Mouse (Mus musculus): ENCODE measurements at regions not wholly inside any gene's neighbourhood (a gene's known extent, or its start where the extent isn't known, plus 50 kb on each side); places are given as distances from the start of the nearest gene placed in this dataset.

GRCm38 (mm10) chr17:51499541-51499940, 320.4 kb upstream of the Tbc1d5 start:
- Histone ChIP-seq H3K36me3 (ENCODE audit: control insufficient read depth, insufficient read depth, low read length) (no peaks in the 10 kb centered on the region), H3K9ac (ENCODE audit: low read length) (no peak overlapping the region), H3K27me3 (ENCODE audit: control insufficient read depth, insufficient read depth, low read length) (no peaks in the 10 kb centered on the region), H3K4me3 (ENCODE audit: low read depth, low read length) (no peak overlapping the region), H3K4me2 (replicated peaks; ENCODE audit: low read depth) (no peak overlapping the region), H3K27ac (replicated peaks) (no peak overlapping the region), H3K9me3 (ENCODE audit: control insufficient read depth, low read length) (no peaks in the 10 kb centered on the region), H3K4me1 (replicated peaks; ENCODE audit: control insufficient read depth, insufficient read depth) (no peaks in the 10 kb centered on the region)
- TF ChIP-seq EP300 (optimal IDR thresholded peaks at IDR 0.05): no peak
- no peak for TF ChIP-seq CTCF (IDR thresholded peaks at IDR 0.05; ENCODE audit: low read depth)
- no peak for DNase-seq (ENCODE audit: low spot score)
- 63% methylated on average over 2 of the region's 2 CpGs for WGBS
- ATAC-seq (ENCODE audit: low FRiP score, low TSS enrichment): no peak

GRCm38 (mm10) chr17:51495038-51495437, 315.9 kb upstream of the Tbc1d5 start:
- Histone ChIP-seq H3K4me2 (replicated peaks; ENCODE audit: low read depth) (no peak overlapping the region), H3K4me3 (ENCODE audit: low read depth, low read length) (no peak overlapping the region), H3K4me1 (replicated peaks; ENCODE audit: control insufficient read depth, insufficient read depth) (no peaks in the 10 kb centered on the region), H3K9me3 (ENCODE audit: control insufficient read depth, low read length) (no peaks in the 10 kb centered on the region), H3K27me3 (ENCODE audit: control insufficient read depth, insufficient read depth, low read length) (no peaks in the 10 kb centered on the region), H3K27ac (replicated peaks) (no peak overlapping the region), H3K9ac (ENCODE audit: low read length) (no peak overlapping the region), H3K36me3 (ENCODE audit: control insufficient read depth, insufficient read depth, low read length) (no peaks in the 10 kb centered on the region)
- TF ChIP-seq EP300 (optimal IDR thresholded peaks at IDR 0.05) (no peak), CTCF (IDR thresholded peaks at IDR 0.05; ENCODE audit: low read depth) (no peak)
- DNase-seq (ENCODE audit: low spot score) (no peak), ATAC-seq (ENCODE audit: low FRiP score, low TSS enrichment) (no peak)
- 81% methylated on average over 2 of the region's 2 CpGs for WGBS

GRCm38 (mm10) chr17:51489386-51489785, 310.2 kb upstream of the Tbc1d5 start:
- DNase-seq (ENCODE audit: low spot score) (no peak), ATAC-seq (ENCODE audit: low FRiP score, low TSS enrichment) (no peak)
- Histone ChIP-seq H3K4me1 (replicated peaks; ENCODE audit: control insufficient read depth, insufficient read depth) (no peaks in the 10 kb centered on the region), H3K9me3 (ENCODE audit: control insufficient read depth, low read length) (no peaks in the 10 kb centered on the region), H3K4me2 (replicated peaks; ENCODE audit: low read depth) (no peak overlapping the region), H3K27me3 (ENCODE audit: control insufficient read depth, insufficient read depth, low read length) (no peaks in the 10 kb centered on the region), H3K36me3 (ENCODE audit: control insufficient read depth, insufficient read depth, low read length) (no peaks in the 10 kb centered on the region), H3K9ac (ENCODE audit: low read length) (no peak overlapping the region), H3K4me3 (ENCODE audit: low read depth, low read length) (no peak overlapping the region), H3K27ac (replicated peaks) (no peak overlapping the region)
- WGBS: 48% methylated on average over 3 of the region's 3 CpGs
- TF ChIP-seq CTCF (IDR thresholded peaks at IDR 0.05; ENCODE audit: low read depth) (no peak), EP300 (optimal IDR thresholded peaks at IDR 0.05) (no peak)

GRCm38 (mm10) chr17:51487918-51488445, 308.8 kb upstream of the Tbc1d5 start:
- TF ChIP-seq EP300 (optimal IDR thresholded peaks at IDR 0.05) (no peak), CTCF (IDR thresholded peaks at IDR 0.05; ENCODE audit: low read depth) (no peak)
- WGBS: 85% methylated on average over 3 of the region's 3 CpGs
- no peak for DNase-seq (ENCODE audit: low spot score)

GRCm38 (mm10) chr17:51477810-51478209, 298.7 kb upstream of the Tbc1d5 start:
- DNase-seq (ENCODE audit: low spot score) (no peak), ATAC-seq (ENCODE audit: low FRiP score, low TSS enrichment) (no peak; the same call in 1 of the 2 replicates)
- no peak overlapping the region for H3K4me3 ChIP-seq (ENCODE audit: low read depth, low read length)
- no peak overlapping the region for H3K4me2 ChIP-seq (replicated peaks; ENCODE audit: low read depth)
- H3K27me3 ChIP-seq (ENCODE audit: control insufficient read depth, insufficient read depth, low read length): no peaks in the 10 kb centered on the region
- WGBS: 79% methylated on average over 7 of the region's 7 CpGs
- no peaks in the 10 kb centered on the region for H3K36me3 ChIP-seq (ENCODE audit: control insufficient read depth, insufficient read depth, low read length)
- peak; percentile 44; the same call in 1 of the 2 replicates for TF ChIP-seq CTCF (IDR thresholded peaks at IDR 0.05; ENCODE audit: low read depth)
- no peak for TF ChIP-seq EP300 (optimal IDR thresholded peaks at IDR 0.05)
- no peaks in the 10 kb centered on the region for H3K4me1 ChIP-seq (replicated peaks; ENCODE audit: control insufficient read depth, insufficient read depth)
- no peak overlapping the region for H3K9ac ChIP-seq (ENCODE audit: low read length)
- H3K9me3 ChIP-seq (ENCODE audit: control insufficient read depth, low read length): no peaks in the 10 kb centered on the region
- no peak overlapping the region for H3K27ac ChIP-seq (replicated peaks)

More at GRCm38 (mm10) chr17:51487918-51488445, 308.8 kb upstream of the Tbc1d5 start:
- no peak for ATAC-seq (ENCODE audit: low FRiP score, low TSS enrichment)
- no peaks in the 10 kb centered on the region for H3K27me3 ChIP-seq (ENCODE audit: control insufficient read depth, insufficient read depth, low read length)
- no peak overlapping the region for H3K27ac ChIP-seq (replicated peaks)
- H3K9me3 ChIP-seq (ENCODE audit: control insufficient read depth, low read length): no peaks in the 10 kb centered on the region
- no peak overlapping the region for H3K4me3 ChIP-seq (ENCODE audit: low read depth, low read length)
- H3K4me1 ChIP-seq (replicated peaks; ENCODE audit: control insufficient read depth, insufficient read depth): no peaks in the 10 kb centered on the region
- no peaks in the 10 kb centered on the region for H3K36me3 ChIP-seq (ENCODE audit: control insufficient read depth, insufficient read depth, low read length)
- no peak overlapping the region for H3K9ac ChIP-seq (ENCODE audit: low read length)
- H3K4me2 ChIP-seq (replicated peaks; ENCODE audit: low read depth): no peak overlapping the region

GRCm38 (mm10) chr17:51477404-51477803, 298.3 kb upstream of the Tbc1d5 start:
- Histone ChIP-seq H3K9ac (ENCODE audit: low read length) (no peak overlapping the region), H3K27ac (replicated peaks) (no peak overlapping the region), H3K27me3 (ENCODE audit: control insufficient read depth, insufficient read depth, low read length) (no peaks in the 10 kb centered on the region), H3K4me2 (replicated peaks; ENCODE audit: low read depth) (no peak overlapping the region), H3K4me1 (replicated peaks; ENCODE audit: control insufficient read depth, insufficient read depth) (no peaks in the 10 kb centered on the region), H3K9me3 (ENCODE audit: control insufficient read depth, low read length) (no peaks in the 10 kb centered on the region), H3K36me3 (ENCODE audit: control insufficient read depth, insufficient read depth, low read length) (no peaks in the 10 kb centered on the region), H3K4me3 (ENCODE audit: low read depth, low read length) (no peak overlapping the region)
- TF ChIP-seq CTCF (IDR thresholded peaks at IDR 0.05; ENCODE audit: low read depth) (no peak), EP300 (optimal IDR thresholded peaks at IDR 0.05) (no peak)
- no peak for DNase-seq (ENCODE audit: low spot score)
- ATAC-seq (ENCODE audit: low FRiP score, low TSS enrichment): no peak; the same call in 1 of the 2 replicates
- whole genome bisulfite sequencing: 83% methylated on average over 8 of the region's 8 CpGs
